Mouse (Mus musculus): ENCODE measurements at regions not wholly inside any gene's neighbourhood (a gene's known extent, or its start where the extent isn't known, plus 50 kb on each side); places are given as distances from the start of the nearest gene placed in this dataset.

GRCm38 (mm10) chr15:37120381-37120780, 112.8 kb upstream of the Zfp706 start:
- no peak overlapping the region for H3K4me2 ChIP-seq (ENCODE audit: low read depth, low read length)
- 19% methylated on average over 6 of the region's 6 CpGs for WGBS
- H3K9me3 ChIP-seq (ENCODE audit: control insufficient read depth, low read length), result no peaks in the 10 kb centered on the region
- no peak overlapping the region for H3K9ac ChIP-seq (replicated peaks; ENCODE audit: low read depth, low read length)
- H3K4me1 ChIP-seq (ENCODE audit: control insufficient read depth, insufficient read depth, low read length), result no peaks in the 10 kb centered on the region
- peak; percentile 28; the same call in 1 of the 2 replicates for ATAC-seq (ENCODE audit: low read depth)
- H3K4me3 ChIP-seq (ENCODE audit: low read depth, low read length), result no peak overlapping the region
- H3K36me3 ChIP-seq (ENCODE audit: control insufficient read depth, insufficient read depth, low read length), result no peaks in the 10 kb centered on the region
- no peak overlapping the region for H3K27ac ChIP-seq (ENCODE audit: low read depth, low read length)
- no peaks in the 10 kb centered on the region for H3K27me3 ChIP-seq (ENCODE audit: control insufficient read depth, insufficient read depth, low read length)

GRCm38 (mm10) chr15:37114119-37114518, 106.5 kb upstream of the Zfp706 start:
- 17% methylated on average over 8 of the region's 8 CpGs for WGBS
- Histone ChIP-seq H3K36me3 (ENCODE audit: control insufficient read depth, insufficient read depth, low read length) (no peaks in the 10 kb centered on the region), H3K9me3 (ENCODE audit: control insufficient read depth, low read length) (no peaks in the 10 kb centered on the region), H3K4me1 (ENCODE audit: control insufficient read depth, insufficient read depth, low read length) (no peaks in the 10 kb centered on the region), H3K9ac (replicated peaks; ENCODE audit: low read depth, low read length) (no peak overlapping the region), H3K4me2 (ENCODE audit: low read depth, low read length) (no peak overlapping the region), H3K27ac (ENCODE audit: low read depth, low read length) (no peak overlapping the region), H3K27me3 (ENCODE audit: control insufficient read depth, insufficient read depth, low read length) (no peaks in the 10 kb centered on the region), H3K4me3 (ENCODE audit: low read depth, low read length) (no peak overlapping the region)
- ATAC-seq (ENCODE audit: low read depth), result no peak

DNA sequence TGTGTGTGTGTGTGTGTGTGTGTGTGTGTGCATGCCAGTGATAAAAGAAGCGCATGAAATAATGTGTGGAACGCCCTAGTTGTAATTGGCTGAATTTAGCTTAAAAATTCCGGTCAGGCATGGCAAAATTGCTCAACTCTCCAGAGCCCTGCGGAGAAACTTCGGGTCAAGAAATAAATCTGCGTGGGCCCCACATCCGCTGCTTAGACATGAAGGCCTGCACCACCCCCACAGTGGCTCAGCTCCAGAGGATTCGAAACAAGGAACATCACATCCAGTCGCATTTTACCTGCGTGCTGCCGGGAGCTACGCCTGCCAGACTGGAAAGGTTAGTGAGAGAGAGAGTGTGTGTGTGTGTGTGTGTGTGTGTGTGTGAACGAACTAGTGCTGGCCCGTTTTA, 102.9 kb upstream of the Zfp706 start:
- Histone ChIP-seq H3K4me2 (ENCODE audit: low read depth, low read length) (no peak overlapping the region), H3K9me3 (ENCODE audit: control insufficient read depth, low read length) (no peaks in the 10 kb centered on the region), H3K27ac (ENCODE audit: low read depth, low read length) (no peak overlapping the region), H3K27me3 (ENCODE audit: control insufficient read depth, insufficient read depth, low read length) (no peaks in the 10 kb centered on the region), H3K4me1 (ENCODE audit: control insufficient read depth, insufficient read depth, low read length) (no peaks in the 10 kb centered on the region), H3K4me3 (ENCODE audit: low read depth, low read length) (no peak overlapping the region), H3K9ac (replicated peaks; ENCODE audit: low read depth, low read length) (no peak overlapping the region), H3K36me3 (ENCODE audit: control insufficient read depth, insufficient read depth, low read length) (no peaks in the 10 kb centered on the region)
- ATAC-seq (ENCODE audit: low read depth), result no peak
- 90% methylated on average over 14 of the region's 14 CpGs for WGBS

DNA sequence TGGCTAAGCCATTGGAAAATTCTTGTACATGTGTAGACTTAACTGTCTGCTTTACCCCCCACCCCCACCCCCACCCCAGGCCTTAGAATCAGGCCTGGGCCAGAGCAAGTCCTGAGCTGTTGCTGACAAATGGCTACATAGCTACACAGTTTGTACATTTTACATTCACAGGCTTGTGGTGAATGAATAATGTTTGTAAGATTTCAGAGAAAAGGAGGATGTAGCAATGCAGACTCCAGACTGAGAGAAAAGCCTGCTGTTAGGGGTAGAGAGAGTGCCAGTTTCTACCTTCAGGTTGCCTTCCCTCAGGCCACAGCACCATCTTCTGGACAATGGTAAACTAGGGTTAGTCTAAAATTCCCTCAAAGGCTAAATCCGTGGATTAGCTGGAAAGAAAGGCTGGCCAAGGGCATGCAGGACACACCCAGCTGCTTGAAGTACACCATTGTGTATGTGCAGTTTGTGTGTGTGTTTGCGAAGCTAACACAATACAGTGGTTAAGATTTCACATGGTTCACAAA, 94.5 kb upstream of the Zfp706 start:
- no peaks in the 10 kb centered on the region for H3K9me3 ChIP-seq (ENCODE audit: control insufficient read depth, low read length)
- H3K27ac ChIP-seq (ENCODE audit: low read depth, low read length), result no peak overlapping the region
- 53% methylated on average over 2 of the region's 2 CpGs for WGBS
- no peaks in the 10 kb centered on the region for H3K27me3 ChIP-seq (ENCODE audit: control insufficient read depth, insufficient read depth, low read length)
- H3K36me3 ChIP-seq (ENCODE audit: control insufficient read depth, insufficient read depth, low read length), result no peaks in the 10 kb centered on the region
- H3K4me1 ChIP-seq (ENCODE audit: control insufficient read depth, insufficient read depth, low read length), result no peaks in the 10 kb centered on the region
- no peak overlapping the region for H3K4me2 ChIP-seq (ENCODE audit: low read depth, low read length)
- no peak overlapping the region for H3K4me3 ChIP-seq (ENCODE audit: low read depth, low read length)
- ATAC-seq (ENCODE audit: low read depth), result 0 out of 2 replicates have a peak, but pooled peaks have one; percentile 38
- H3K9ac ChIP-seq (replicated peaks; ENCODE audit: low read depth, low read length), result no peak overlapping the region

DNA sequence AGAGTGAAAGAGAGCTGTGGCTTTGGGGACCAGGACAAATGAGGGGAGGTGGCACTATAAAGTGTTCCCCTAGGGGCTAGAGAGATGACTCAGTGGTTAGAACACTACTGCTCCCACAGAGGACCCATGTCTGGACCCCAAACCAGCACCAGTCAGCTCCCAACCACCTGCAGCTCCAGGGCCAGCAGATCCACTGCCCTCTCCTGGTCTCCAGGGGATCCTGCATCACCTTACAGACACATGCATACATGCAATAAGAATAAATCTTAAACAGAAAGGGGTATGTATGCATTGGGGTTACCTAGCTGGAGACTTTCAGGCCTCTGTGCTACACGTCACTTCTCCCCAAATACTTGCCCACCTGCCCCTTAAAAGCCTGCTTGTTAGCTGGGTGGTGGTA, 93.8 kb upstream of the Zfp706 start:
- Histone ChIP-seq H3K36me3 (ENCODE audit: control insufficient read depth, insufficient read depth, low read length) (no peaks in the 10 kb centered on the region), H3K27ac (ENCODE audit: low read depth, low read length) (no peak overlapping the region), H3K9ac (replicated peaks; ENCODE audit: low read depth, low read length) (no peak overlapping the region), H3K4me3 (ENCODE audit: low read depth, low read length) (no peak overlapping the region), H3K4me1 (ENCODE audit: control insufficient read depth, insufficient read depth, low read length) (no peaks in the 10 kb centered on the region), H3K4me2 (ENCODE audit: low read depth, low read length) (no peak overlapping the region), H3K9me3 (ENCODE audit: control insufficient read depth, low read length) (no peaks in the 10 kb centered on the region), H3K27me3 (ENCODE audit: control insufficient read depth, insufficient read depth, low read length) (no peaks in the 10 kb centered on the region)
- 91% methylated on average over 1 of the region's 1 CpGs for WGBS
- ATAC-seq (ENCODE audit: low read depth), result no peak

GRCm38 (mm10) chr15:37100767-37101288, 93.3 kb upstream of the Zfp706 start:
- H3K4me2 ChIP-seq (ENCODE audit: low read depth, low read length), result no peak overlapping the region

GRCm38 (mm10) chr15:37099927-37100766, 92.6 kb upstream of the Zfp706 start:
- WGBS, result 45% methylated on average over 17 of the region's 17 CpGs
- peak; percentile 91 for ATAC-seq (ENCODE audit: low read depth)
- H3K4me2 ChIP-seq (ENCODE audit: low read depth, low read length), result peak overlapping the region; percentile 19
- H3K9ac ChIP-seq (replicated peaks; ENCODE audit: low read depth, low read length), result no peak overlapping the region
- no peak overlapping the region for H3K27ac ChIP-seq (ENCODE audit: low read depth, low read length)
- H3K4me1 ChIP-seq (ENCODE audit: control insufficient read depth, insufficient read depth, low read length), result no peaks in the 10 kb centered on the region
- no peak overlapping the region for H3K4me3 ChIP-seq (ENCODE audit: low read depth, low read length)
- H3K9me3 ChIP-seq (ENCODE audit: control insufficient read depth, low read length), result no peaks in the 10 kb centered on the region
- H3K27me3 ChIP-seq (ENCODE audit: control insufficient read depth, insufficient read depth, low read length), result no peaks in the 10 kb centered on the region
- H3K36me3 ChIP-seq (ENCODE audit: control insufficient read depth, insufficient read depth, low read length), result no peaks in the 10 kb centered on the region

More at GRCm38 (mm10) chr15:37100767-37101288, 93.3 kb upstream of the Zfp706 start:
- Histone ChIP-seq H3K9ac (replicated peaks; ENCODE audit: low read depth, low read length) (no peak overlapping the region), H3K36me3 (ENCODE audit: control insufficient read depth, insufficient read depth, low read length) (no peaks in the 10 kb centered on the region), H3K27me3 (ENCODE audit: control insufficient read depth, insufficient read depth, low read length) (no peaks in the 10 kb centered on the region), H3K9me3 (ENCODE audit: control insufficient read depth, low read length) (no peaks in the 10 kb centered on the region), H3K4me3 (ENCODE audit: low read depth, low read length) (no peak overlapping the region), H3K27ac (ENCODE audit: low read depth, low read length) (no peak overlapping the region), H3K4me1 (ENCODE audit: control insufficient read depth, insufficient read depth, low read length) (no peaks in the 10 kb centered on the region)
- WGBS, result 93% methylated on average over 6 of the region's 6 CpGs
- no peak for ATAC-seq (ENCODE audit: low read depth)

DNA sequence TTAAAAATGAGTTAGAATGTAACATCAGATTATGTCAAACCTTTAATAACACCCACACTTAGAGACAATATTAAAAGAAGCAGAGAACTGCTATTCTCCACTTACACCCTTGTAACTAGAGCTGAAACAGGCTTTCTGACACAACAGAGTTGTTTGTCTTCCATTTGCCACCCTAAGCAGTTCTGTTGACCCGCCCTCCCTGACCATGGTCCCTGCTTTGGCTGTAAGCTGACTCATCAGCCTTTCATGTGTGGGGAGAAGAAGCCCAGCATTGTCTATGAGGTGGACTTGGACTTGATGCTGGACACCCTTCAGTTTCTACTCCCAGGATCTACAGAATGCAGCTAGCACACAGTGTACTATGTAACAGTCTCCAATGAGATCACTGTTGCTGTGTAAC, 91.6 kb upstream of the Zfp706 start:
- no peaks in the 10 kb centered on the region for H3K9me3 ChIP-seq (ENCODE audit: control insufficient read depth, low read length)
- H3K9ac ChIP-seq (replicated peaks; ENCODE audit: low read depth, low read length), result no peak overlapping the region
- no peaks in the 10 kb centered on the region for H3K4me1 ChIP-seq (ENCODE audit: control insufficient read depth, insufficient read depth, low read length)
- no peak overlapping the region for H3K4me3 ChIP-seq (ENCODE audit: low read depth, low read length)
- no peak overlapping the region for H3K4me2 ChIP-seq (ENCODE audit: low read depth, low read length)
- no peaks in the 10 kb centered on the region for H3K36me3 ChIP-seq (ENCODE audit: control insufficient read depth, insufficient read depth, low read length)
- H3K27ac ChIP-seq (ENCODE audit: low read depth, low read length), result no peak overlapping the region
- no peaks in the 10 kb centered on the region for H3K27me3 ChIP-seq (ENCODE audit: control insufficient read depth, insufficient read depth, low read length)
- no peak for ATAC-seq (ENCODE audit: low read depth)
- 93% methylated on average over 1 of the region's 1 CpGs for WGBS

DNA sequence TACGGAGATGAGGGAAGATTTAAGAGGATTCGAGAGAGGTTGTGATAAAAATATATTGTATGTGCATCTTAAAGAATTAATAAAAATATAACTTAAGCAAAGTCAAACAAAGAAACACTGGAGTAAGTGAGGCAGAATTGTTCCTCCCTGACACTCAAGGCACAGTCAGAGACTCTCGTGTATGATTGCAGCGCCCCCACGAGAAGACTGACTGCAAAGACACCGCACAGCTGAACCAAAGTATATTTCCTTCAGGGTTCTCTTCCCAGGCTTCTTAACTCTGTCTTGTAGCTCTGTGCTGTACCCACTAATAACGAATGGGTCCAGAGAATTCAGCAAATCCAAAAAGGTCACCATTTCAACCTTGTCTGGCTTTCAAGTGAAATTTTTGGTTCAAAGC, 89.9 kb upstream of the Zfp706 start:
- no peak for ATAC-seq (ENCODE audit: low read depth)
- Histone ChIP-seq H3K4me2 (ENCODE audit: low read depth, low read length) (no peak overlapping the region), H3K36me3 (ENCODE audit: control insufficient read depth, insufficient read depth, low read length) (no peaks in the 10 kb centered on the region), H3K27me3 (ENCODE audit: control insufficient read depth, insufficient read depth, low read length) (no peaks in the 10 kb centered on the region), H3K4me1 (ENCODE audit: control insufficient read depth, insufficient read depth, low read length) (no peaks in the 10 kb centered on the region), H3K9ac (replicated peaks; ENCODE audit: low read depth, low read length) (no peak overlapping the region), H3K4me3 (ENCODE audit: low read depth, low read length) (no peak overlapping the region), H3K9me3 (ENCODE audit: control insufficient read depth, low read length) (no peaks in the 10 kb centered on the region), H3K27ac (ENCODE audit: low read depth, low read length) (no peak overlapping the region)
- 97% methylated on average over 7 of the region's 7 CpGs for WGBS
